Mouse (Mus musculus) urinary bladder, postnatal 25 days (tissue): ENCODE data around the gene Zbtb20.

Experiments used
- DNase-seq: peaks from one replicate; pipeline ENCODE4 v3.0.0; 2022; ENCODE audit warnings: low spot score

Zbtb20 gene

DNA sequence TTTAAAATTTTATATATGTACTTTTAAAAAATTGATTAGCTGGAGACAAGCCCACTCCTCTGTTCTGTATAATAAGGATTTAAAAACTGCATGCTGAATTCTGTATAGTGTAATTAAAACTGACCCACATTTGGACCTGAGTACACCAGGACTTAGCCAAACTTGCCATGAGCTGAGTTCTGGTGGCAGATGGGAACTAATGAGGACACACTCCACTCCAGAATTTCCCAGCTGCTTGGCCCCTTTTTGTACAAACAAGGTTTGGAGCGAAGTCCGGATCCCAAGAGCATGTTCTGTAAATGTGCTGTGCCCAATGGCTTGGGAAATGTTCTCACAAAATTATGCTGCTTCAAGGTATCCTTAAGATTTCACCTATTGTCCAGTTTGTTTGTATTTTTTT lies 204.7 kb downstream of the Zbtb20 start:
- DNase-seq, result no peak

DNA sequence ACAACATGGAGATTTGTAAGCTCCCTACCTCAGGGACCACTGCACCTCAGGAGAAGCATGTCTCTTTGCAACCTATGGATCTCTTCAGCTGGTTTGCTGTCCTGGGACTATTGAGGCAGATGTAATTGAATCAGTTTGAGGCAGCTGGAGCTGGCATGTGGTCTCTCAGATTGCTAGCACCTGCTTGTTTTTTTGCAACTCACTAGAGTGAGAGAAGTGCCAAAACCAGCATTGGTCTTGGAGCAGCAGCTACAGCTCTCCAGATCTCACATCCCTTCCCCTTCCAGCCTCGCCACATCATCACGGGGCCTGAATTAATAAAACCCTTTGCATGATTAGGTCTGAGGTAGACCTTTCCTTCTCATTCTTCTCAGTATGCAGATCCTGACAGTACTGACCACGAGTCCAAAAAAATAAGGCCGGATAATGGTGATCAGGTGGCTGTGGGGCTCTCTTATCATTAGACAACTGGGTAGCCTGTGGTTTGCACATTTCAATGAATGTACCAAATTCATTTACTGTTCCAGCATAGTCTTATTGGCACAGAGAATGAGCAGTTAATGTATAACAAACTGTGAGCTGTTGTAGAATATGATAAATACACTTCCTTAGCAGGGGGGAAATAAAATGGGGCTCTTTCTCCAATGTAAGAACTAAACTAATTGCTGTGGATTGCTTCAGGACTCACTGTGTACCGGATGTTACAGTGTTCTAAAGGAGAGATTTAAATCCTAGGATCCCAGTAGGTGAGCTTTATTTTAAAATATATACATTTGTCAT lies 205.4 kb downstream of the Zbtb20 start:
- no peak for DNase-seq

DNA sequence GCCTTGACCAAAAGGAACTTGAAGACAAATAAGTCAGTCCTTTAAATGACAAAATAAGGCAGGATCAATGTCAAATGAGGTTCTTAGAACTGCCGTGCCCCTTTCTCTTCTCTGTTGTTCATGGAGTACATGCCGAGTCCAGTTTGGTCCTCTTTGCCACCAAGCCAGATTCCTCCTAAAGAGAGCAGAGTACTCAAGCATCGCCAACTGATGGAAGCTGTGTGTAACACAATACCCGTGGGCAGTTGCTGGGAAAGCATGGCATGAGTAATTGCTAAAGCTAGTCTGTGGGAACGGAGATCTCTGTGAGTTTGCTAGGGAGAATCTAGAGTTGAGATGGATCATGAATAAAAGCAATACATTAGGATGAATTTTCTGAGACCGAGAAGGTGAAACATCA lies 206.3 kb downstream of the Zbtb20 start:
- no peak for DNase-seq

DNA sequence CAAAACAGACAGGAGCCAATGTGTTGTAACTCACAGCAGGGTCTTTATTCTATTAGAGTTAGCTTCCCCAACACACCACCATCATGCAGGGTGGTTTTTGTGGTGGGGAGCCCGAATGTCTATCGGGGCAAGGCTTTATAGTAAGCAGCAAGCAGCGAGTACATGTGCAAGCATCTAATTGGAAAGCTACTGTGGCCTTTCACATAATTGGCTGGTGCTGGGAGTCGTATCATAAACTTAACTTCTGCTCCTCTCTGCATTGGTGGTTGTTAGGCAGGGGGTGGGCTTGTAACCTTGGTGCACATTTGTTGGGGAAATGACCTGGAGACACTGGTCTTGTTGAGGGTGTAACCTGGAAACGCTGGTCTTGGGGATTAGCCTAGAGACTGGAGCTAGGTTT lies 207.1 kb downstream of the Zbtb20 start:
- no peak for DNase-seq

- DNase-seq, result no peak
These were observed 214.5 kb downstream of the Zbtb20 start for GRCm38 (mm10) chr16:43090188-43090587.

GRCm38 (mm10) chr16:43094161-43094560 lies 218.5 kb downstream of the Zbtb20 start:
- no peak for DNase-seq

DNA sequence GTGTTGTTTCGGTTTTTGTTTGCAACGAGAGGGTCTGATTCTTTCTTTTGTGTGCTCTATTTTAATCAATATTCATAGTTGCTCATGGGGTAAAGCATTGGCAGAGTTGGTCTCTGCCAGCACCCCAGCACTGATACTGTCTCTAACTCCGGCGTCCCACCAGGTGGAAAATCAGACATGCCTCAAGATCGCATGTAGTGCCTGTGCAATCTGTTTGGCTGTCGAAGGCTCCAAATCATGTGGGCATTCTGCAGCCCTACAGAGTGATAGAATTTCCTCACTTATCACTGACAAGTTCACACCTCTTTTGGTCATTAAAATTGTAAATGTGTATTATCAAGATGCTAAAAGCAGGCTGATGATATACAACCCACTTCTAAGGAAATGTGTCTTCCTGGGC lies 219.1 kb downstream of the Zbtb20 start:
- DNase-seq, result no peak

GRCm38 (mm10) chr16:43096040-43096439 lies 220.4 kb downstream of the Zbtb20 start:
- no peak for DNase-seq

- DNase-seq, result no peak
These were observed 222.5 kb downstream of the Zbtb20 start for GRCm38 (mm10) chr16:43098153-43098552.

GRCm38 (mm10) chr16:43098666-43099065 lies 223.0 kb downstream of the Zbtb20 start:
- DNase-seq, result no peak

DNA sequence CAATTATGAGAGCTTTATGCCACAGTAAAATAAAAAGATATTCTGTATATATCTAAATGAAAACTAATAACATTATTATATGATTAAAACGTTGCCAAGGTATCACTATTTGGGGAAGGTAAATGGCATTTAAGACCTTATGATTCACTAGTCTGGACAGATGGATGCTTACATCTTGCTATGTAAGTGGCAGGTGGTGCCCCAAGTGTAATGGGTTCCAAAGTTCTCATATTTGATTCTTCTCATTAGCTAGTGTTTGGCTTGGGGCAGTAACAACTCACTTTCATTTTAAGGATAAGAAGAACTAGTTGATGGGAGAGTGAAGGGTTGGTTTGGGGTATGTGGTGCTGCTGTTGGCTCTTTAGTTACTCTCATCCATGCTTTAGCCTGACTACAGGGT lies 235.6 kb downstream of the Zbtb20 start:
- no peak for DNase-seq

GRCm38 (mm10) chr16:43113968-43114367 lies 238.3 kb downstream of the Zbtb20 start:
- DNase-seq, result no peak

DNA sequence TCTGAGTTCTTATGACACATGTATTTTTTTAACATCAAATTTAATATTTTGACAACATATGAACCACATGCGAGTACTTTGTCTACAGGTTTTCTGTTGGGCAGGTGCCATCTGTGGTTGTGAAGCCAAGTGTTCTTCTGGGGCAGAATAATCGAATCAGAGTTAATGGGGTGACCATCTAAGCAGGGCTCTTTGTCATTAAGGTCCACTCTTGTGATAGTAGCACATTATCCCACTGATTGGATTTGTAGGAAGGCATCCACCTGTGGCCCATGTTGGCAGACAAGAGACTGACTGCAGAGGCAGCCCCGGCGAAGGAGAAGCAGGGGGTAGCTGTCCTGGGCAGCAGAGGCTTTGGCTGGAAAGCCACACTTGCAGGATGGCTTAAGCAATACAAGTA lies 254.3 kb downstream of the Zbtb20 start:
- no peak for DNase-seq

DNA sequence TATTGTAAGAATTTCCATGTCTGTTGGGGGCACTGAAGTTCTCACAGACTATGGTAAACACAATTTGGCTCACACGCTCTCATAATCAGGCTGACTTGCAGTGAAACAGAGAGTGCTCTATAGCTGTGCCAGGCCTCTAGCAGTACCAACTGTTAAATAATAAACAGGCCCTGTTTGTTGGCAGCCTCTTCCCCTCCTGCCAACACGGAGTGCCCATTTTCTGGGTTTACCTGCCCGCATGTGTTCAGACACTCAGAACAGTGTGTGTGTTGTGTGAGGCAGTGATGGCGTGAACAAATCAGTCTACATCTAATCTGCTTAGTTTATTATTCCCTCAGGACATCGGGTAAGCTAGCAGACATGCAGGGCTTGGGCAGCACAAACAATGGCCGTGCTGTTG lies 254.9 kb downstream of the Zbtb20 start:
- DNase-seq, result no peak

- no peak for DNase-seq
These were observed 255.4 kb downstream of the Zbtb20 start for GRCm38 (mm10) chr16:43131077-43131476.

- no peak for DNase-seq
These were observed 292.8 kb downstream of the Zbtb20 start for GRCm38 (mm10) chr16:43168506-43168905.

DNA sequence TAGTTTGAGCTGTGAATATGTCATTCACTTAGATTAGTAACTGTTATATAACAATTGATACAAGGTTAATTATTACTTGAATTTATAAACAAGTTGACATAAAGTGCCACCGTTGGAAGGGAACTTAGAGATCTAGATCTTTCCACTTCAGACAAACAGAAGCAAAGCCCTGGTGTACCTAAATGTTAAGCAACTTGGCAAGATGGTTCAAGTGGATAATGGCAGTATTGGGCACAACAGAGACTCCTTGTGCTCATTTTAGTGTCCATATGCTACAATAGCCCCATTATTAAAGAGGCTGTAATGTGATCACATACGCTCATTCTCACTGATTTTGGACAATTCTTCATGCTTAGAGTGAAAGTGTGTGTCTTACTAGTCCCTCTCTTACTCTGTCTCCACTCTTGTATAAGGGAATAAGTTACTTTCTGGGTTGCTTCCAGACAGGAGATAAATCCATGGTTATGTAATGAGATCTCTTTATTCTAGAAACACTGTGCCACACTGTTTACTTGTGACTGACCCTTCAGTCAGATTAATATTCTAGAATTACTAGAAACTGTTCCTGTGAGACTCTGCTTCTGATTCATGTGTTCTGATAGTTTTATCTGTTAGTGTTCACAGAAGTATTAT lies 293.7 kb downstream of the Zbtb20 start:
- DNase-seq, result no peak

DNA sequence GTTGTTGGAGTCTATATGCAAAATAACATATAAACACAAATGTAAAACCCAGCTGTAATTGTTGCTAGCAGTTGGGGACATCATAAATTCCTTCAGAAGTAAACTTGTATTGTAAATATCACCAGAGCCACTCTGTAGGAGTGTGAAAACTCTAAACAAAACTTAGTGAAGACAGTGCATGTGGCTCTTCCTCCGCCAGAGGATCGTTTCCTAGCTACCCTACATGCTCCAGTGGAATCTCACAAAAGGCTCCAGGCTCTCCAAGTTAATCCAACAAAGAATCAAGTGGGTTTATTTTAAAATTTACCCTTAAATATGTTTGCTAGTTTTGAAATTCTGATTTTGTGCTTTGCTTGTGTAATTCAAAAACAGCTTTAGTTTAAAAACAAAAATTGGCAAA lies 296.5 kb downstream of the Zbtb20 start:
- no peak for DNase-seq

DNA sequence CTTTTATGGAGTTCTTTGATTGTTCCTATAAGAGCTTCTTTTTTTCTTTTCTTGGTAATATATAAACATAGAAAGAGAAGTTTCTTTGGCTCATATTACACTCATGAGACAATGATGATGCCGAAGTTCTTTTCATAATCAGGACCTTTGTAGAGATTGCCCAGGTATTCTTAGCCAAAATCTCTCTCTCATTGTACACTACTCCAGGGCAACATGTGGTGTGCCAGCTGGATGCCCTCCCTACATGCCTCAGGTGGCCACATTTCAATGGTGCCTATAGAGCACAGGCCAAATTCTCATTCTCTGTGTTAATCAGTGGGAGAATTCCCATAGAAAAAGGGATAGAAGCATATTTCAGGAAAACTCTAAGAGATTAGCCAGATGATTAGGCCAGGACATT lies 297.2 kb downstream of the Zbtb20 start:
- no peak for DNase-seq

DNA sequence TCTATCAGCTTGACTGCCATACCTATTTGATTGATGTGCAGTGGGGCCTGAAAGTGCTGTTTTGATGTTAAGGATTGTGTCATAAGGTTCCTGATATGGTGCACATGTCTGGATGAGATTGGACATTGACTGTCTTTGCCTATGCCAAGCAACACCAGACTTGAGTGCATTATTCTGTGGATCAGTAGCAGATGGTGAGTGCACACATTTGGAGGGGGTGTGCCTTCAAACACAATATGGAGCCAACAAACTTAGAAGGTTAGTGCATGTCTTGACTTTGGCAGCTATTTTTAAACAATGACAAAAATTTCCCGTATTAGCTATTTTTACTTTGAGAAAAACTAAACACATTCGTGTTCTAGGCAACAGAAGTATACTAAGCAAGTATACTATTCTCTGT lies 299.1 kb downstream of the Zbtb20 start:
- DNase-seq, result no peak

DNA sequence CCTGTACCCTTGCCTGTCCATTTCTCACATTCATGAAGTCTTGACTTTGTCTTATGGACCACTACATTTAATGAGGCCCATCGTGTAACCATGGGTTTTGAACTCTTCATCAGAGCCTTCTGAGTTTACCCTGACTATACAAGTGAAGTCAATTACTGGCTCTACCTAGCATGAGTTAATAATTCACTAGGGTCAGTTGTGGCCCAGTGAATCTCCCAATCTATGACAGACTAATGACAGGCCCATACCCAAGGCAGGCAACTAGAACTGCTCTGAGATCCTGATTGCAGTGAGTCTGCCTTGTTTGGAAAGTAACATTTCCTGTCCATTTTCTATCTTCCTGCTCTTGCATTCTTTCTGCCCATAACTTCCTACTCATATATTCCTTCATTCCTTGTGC lies 305.4 kb downstream of the Zbtb20 start:
- DNase-seq, result no peak

- DNase-seq, result no peak
These were observed 314.7 kb downstream of the Zbtb20 start for GRCm38 (mm10) chr16:43190390-43190789.

DNA sequence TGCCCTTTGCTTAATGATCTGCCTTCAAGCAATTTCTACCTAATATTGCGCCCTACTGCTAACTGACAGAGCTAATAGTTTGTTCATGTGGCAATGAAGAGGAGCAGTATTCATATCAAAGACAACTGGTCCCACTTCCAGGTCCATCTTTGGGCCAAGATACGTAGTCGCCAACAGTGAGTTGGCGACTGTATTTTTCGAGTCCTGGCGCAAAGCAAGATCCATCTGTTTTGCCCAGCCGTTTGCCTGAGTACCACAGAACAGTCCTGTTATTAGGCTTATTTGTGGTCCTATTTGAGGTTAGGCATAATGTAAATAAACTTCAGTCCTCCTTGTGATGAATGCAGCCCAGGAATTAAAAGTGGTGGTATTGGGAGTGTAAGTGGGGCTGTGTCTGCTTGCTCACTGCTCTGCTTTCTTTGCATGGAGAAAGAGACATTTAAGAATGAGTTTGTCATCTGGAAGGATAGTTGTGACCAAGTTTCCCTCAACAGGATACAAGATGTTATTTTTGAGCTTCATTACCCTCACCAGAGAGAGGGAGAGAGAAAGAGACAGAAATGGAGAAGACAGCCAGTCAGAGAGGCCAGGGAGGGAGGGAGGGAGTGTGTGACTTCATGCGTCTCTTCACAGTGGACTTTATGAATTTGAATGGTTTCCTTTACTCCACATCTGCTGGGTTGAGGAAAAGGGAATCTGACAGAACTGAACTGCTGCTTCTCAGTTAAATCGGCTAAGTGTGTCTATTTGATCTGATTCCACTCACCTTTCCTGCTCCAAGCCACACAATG lies 315.6 kb downstream of the Zbtb20 start:
- no peak for DNase-seq
